Mouse (Mus musculus): ENCODE data around the gene Upf2. TPM values are rescaled to one million over a fixed set of nuclear protein-coding genes. Genes with fewer than 3 reads are reported as not detected.
"Not testable (repeated sequence)": the region's sequence is repeated elsewhere in the genome, so short reads cannot be mapped to it uniquely, and the experiment has no call there.

Gene Upf2
- polyA plus RNA-seq, 1 experiment from 2014 or later, result 5.2 TPM

GRCm38 (mm10) chr2:5977532-5977931 is 26.3 kb downstream of the Upf2 start:
- Histone ChIP-seq H3K9ac (ENCODE audit: low read depth, low read length) (no peak overlapping the region), H3K4me2 (replicated peaks; ENCODE audit: low read depth) (no peak overlapping the region), H3K4me1 (replicated peaks; ENCODE audit: control insufficient read depth, insufficient read depth, low read length) (no peaks in the 10 kb centered on the region), H3K27ac (ENCODE audit: low read depth, low read length) (no peak overlapping the region), H3K36me3 (ENCODE audit: control insufficient read depth, insufficient read depth) (peaks cover 30% of the 10 kb centered on the region), H3K4me3 (ENCODE audit: low read depth, low read length) (no peak overlapping the region), H3K27me3 (replicated peaks; ENCODE audit: control insufficient read depth, insufficient read depth, low read length) (no peaks in the 10 kb centered on the region), H3K9me3 (ENCODE audit: control insufficient read depth) (no peaks in the 10 kb centered on the region)
- no peak for ATAC-seq
- 84% methylated on average over 4 of the region's 4 CpGs for WGBS
- no peak for TF ChIP-seq CTCF (IDR thresholded peaks at IDR 0.05; ENCODE audit: low read depth)

GRCm38 (mm10) chr2:5995538-5995937 is 44.3 kb downstream of the Upf2 start:
- ATAC-seq, result no peak
- 14% methylated on average over 5 of the region's 5 CpGs for WGBS
- peak overlapping the region; percentile 44 for H3K4me2 ChIP-seq (replicated peaks; ENCODE audit: low read depth)

GRCm38 (mm10) chr2:6003949-6004348 is 52.7 kb downstream of the Upf2 start:
- H3K36me3 ChIP-seq (ENCODE audit: control insufficient read depth, insufficient read depth), result peaks cover 9% of the 10 kb centered on the region
- H3K9me3 ChIP-seq (ENCODE audit: control insufficient read depth), result no peaks in the 10 kb centered on the region
- ATAC-seq, result no peak
- no peaks in the 10 kb centered on the region for H3K27me3 ChIP-seq (replicated peaks; ENCODE audit: control insufficient read depth, insufficient read depth, low read length)
- H3K4me1 ChIP-seq (replicated peaks; ENCODE audit: control insufficient read depth, insufficient read depth, low read length), result no peaks in the 10 kb centered on the region
- no peak overlapping the region for H3K27ac ChIP-seq (ENCODE audit: low read depth, low read length)
- no peak overlapping the region for H3K4me3 ChIP-seq (ENCODE audit: low read depth, low read length)
- TF ChIP-seq CTCF (IDR thresholded peaks at IDR 0.05; ENCODE audit: low read depth), result no peak
- 83% methylated on average over 3 of the region's 3 CpGs for WGBS
- H3K9ac ChIP-seq (ENCODE audit: low read depth, low read length), result no peak overlapping the region
- no peak overlapping the region for H3K4me2 ChIP-seq (replicated peaks; ENCODE audit: low read depth)

More at GRCm38 (mm10) chr2:5995538-5995937, 44.3 kb downstream of the Upf2 start:
- H3K4me1 ChIP-seq (replicated peaks; ENCODE audit: control insufficient read depth, insufficient read depth, low read length), result no peaks in the 10 kb centered on the region
- TF ChIP-seq CTCF (IDR thresholded peaks at IDR 0.05; ENCODE audit: low read depth), result peak; percentile 74
- H3K9ac ChIP-seq (ENCODE audit: low read depth, low read length), result no peak overlapping the region
- no peak overlapping the region for H3K4me3 ChIP-seq (ENCODE audit: low read depth, low read length)
- H3K36me3 ChIP-seq (ENCODE audit: control insufficient read depth, insufficient read depth), result no peaks in the 10 kb centered on the region; the same call in 1 of the 2 replicates
- no peaks in the 10 kb centered on the region for H3K9me3 ChIP-seq (ENCODE audit: control insufficient read depth)
- H3K27ac ChIP-seq (ENCODE audit: low read depth, low read length), result no peak overlapping the region
- H3K27me3 ChIP-seq (replicated peaks; ENCODE audit: control insufficient read depth, insufficient read depth, low read length), result no peaks in the 10 kb centered on the region

- H3K27ac ChIP-seq (ENCODE audit: low read depth, low read length), result no peak overlapping the region
- no peak for TF ChIP-seq CTCF (IDR thresholded peaks at IDR 0.05; ENCODE audit: low read depth)
- no peaks in the 10 kb centered on the region for H3K9me3 ChIP-seq (ENCODE audit: control insufficient read depth)
- H3K36me3 ChIP-seq (ENCODE audit: control insufficient read depth, insufficient read depth), result peaks cover 12% of the 10 kb centered on the region
- WGBS, result 75% methylated on average over 5 of the region's 5 CpGs
- no peak overlapping the region for H3K9ac ChIP-seq (ENCODE audit: low read depth, low read length)
- ATAC-seq, result no peak
- H3K4me3 ChIP-seq (ENCODE audit: low read depth, low read length), result no peak overlapping the region
- H3K4me1 ChIP-seq (replicated peaks; ENCODE audit: control insufficient read depth, insufficient read depth, low read length), result no peaks in the 10 kb centered on the region
- no peak overlapping the region for H3K4me2 ChIP-seq (replicated peaks; ENCODE audit: low read depth)
- no peaks in the 10 kb centered on the region for H3K27me3 ChIP-seq (replicated peaks; ENCODE audit: control insufficient read depth, insufficient read depth, low read length)
Observed at GRCm38 (mm10) chr2:6014532-6014931, 63.3 kb downstream of the Upf2 start.

- not testable (repeated sequence) for H3K4me2 ChIP-seq (replicated peaks; ENCODE audit: low read depth); H3K4me1 ChIP-seq (replicated peaks; ENCODE audit: control insufficient read depth, insufficient read depth, low read length); H3K27ac ChIP-seq (ENCODE audit: low read depth, low read length); H3K9ac ChIP-seq (ENCODE audit: low read depth, low read length); H3K9me3 ChIP-seq (ENCODE audit: control insufficient read depth); H3K4me3 ChIP-seq (ENCODE audit: low read depth, low read length); ATAC-seq; H3K27me3 ChIP-seq (replicated peaks; ENCODE audit: control insufficient read depth, insufficient read depth, low read length)
- H3K36me3 ChIP-seq (ENCODE audit: control insufficient read depth, insufficient read depth), result peaks cover 12% of the 10 kb centered on the region
- WGBS, result 63% methylated on average over 6 of the region's 6 CpGs
Observed at GRCm38 (mm10) chr2:6015182-6015581, 63.9 kb downstream of the Upf2 start.

GRCm38 (mm10) chr2:6020570-6020969 is 69.3 kb downstream of the Upf2 start:
- H3K36me3 ChIP-seq (ENCODE audit: control insufficient read depth, insufficient read depth), result peaks cover 25% of the 10 kb centered on the region
- TF ChIP-seq CTCF (IDR thresholded peaks at IDR 0.05; ENCODE audit: low read depth), result no peak
- no peaks in the 10 kb centered on the region for H3K4me1 ChIP-seq (replicated peaks; ENCODE audit: control insufficient read depth, insufficient read depth, low read length)
- no peak for ATAC-seq
- H3K9ac ChIP-seq (ENCODE audit: low read depth, low read length), result no peak overlapping the region
- H3K9me3 ChIP-seq (ENCODE audit: control insufficient read depth), result no peaks in the 10 kb centered on the region
- no peaks in the 10 kb centered on the region for H3K27me3 ChIP-seq (replicated peaks; ENCODE audit: control insufficient read depth, insufficient read depth, low read length)
- no peak overlapping the region for H3K27ac ChIP-seq (ENCODE audit: low read depth, low read length)
- no peak overlapping the region for H3K4me3 ChIP-seq (ENCODE audit: low read depth, low read length)
- no peak overlapping the region for H3K4me2 ChIP-seq (replicated peaks; ENCODE audit: low read depth)

- no peak overlapping the region for H3K27ac ChIP-seq (ENCODE audit: low read depth, low read length)
Observed at GRCm38 (mm10) chr2:6042644-6043043, 91.4 kb downstream of the Upf2 start.

More at GRCm38 (mm10) chr2:6042644-6043043, 91.4 kb downstream of the Upf2 start:
- WGBS, result 95% methylated on average over 1 of the region's 1 CpGs
- no peak for ATAC-seq
- H3K36me3 ChIP-seq (ENCODE audit: control insufficient read depth, insufficient read depth), result peaks cover 28% of the 10 kb centered on the region
- no peak overlapping the region for H3K4me3 ChIP-seq (ENCODE audit: low read depth, low read length)
- H3K4me1 ChIP-seq (replicated peaks; ENCODE audit: control insufficient read depth, insufficient read depth, low read length), result no peaks in the 10 kb centered on the region
- no peaks in the 10 kb centered on the region for H3K27me3 ChIP-seq (replicated peaks; ENCODE audit: control insufficient read depth, insufficient read depth, low read length)
- no peak overlapping the region for H3K9ac ChIP-seq (ENCODE audit: low read depth, low read length)
- H3K9me3 ChIP-seq (ENCODE audit: control insufficient read depth), result no peaks in the 10 kb centered on the region
- no peak overlapping the region for H3K4me2 ChIP-seq (replicated peaks; ENCODE audit: low read depth)
- TF ChIP-seq CTCF (IDR thresholded peaks at IDR 0.05; ENCODE audit: low read depth), result no peak
